Mouse (Mus musculus): ENCODE results near the gene Hoxa10.

Gene Hoxa10

GRCm38 (mm10) chr6:52230516-52231165, 10.0 kb downstream of the Hoxa10 start, which contains the start of gene Hoxa9:
Gene Hoxa9, minus strand, starts transcription at chr6:52231089.
- DNase-seq (ENCODE audit: low spot score in 2 of 2): no peak

DNA sequence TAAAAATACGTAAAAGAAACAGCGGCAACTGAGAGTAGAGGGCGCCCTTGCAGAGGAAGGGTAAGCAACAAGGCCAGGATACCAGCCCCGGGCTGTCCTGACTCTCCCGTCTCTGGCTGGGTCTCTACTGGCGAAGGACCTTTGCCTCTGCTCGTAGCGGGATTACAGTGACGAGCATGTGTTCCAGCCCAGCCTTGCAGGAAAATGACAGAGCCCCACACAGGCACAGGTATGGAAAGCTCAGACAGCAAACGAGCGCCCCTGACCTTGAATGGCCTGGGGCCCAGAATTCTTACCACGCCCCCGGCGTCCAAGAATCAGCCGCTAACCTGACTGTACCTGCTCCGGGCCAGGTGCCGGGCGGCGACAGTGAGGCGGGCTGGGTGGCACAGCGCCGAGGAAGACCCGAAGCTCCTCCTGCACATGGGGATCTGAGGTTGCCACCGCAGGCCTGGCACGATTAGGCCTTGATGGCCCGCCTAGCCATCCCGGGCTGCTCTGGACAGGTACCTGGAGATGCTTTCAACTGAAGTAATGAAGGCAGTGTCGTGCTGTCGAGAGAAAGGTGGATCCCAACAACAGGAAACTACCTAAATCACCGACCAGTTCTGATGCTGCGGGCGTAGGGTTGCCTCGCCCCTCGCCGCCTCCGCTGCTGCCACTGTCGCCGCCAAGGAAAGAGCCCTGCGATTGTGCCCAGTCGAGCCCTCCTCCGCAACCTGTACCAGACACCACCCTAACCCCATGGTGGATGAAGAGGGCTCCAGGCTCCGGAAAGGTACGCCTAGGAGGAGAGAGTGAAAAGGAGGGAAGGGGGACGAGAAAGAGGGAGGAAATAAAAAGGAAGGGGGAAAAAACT, 10.9 kb downstream of the Hoxa10 start:
- DNase-seq (ENCODE audit: low spot score in 2 of 2): peak in 1 of 2 experiments; percentile 76

DNA sequence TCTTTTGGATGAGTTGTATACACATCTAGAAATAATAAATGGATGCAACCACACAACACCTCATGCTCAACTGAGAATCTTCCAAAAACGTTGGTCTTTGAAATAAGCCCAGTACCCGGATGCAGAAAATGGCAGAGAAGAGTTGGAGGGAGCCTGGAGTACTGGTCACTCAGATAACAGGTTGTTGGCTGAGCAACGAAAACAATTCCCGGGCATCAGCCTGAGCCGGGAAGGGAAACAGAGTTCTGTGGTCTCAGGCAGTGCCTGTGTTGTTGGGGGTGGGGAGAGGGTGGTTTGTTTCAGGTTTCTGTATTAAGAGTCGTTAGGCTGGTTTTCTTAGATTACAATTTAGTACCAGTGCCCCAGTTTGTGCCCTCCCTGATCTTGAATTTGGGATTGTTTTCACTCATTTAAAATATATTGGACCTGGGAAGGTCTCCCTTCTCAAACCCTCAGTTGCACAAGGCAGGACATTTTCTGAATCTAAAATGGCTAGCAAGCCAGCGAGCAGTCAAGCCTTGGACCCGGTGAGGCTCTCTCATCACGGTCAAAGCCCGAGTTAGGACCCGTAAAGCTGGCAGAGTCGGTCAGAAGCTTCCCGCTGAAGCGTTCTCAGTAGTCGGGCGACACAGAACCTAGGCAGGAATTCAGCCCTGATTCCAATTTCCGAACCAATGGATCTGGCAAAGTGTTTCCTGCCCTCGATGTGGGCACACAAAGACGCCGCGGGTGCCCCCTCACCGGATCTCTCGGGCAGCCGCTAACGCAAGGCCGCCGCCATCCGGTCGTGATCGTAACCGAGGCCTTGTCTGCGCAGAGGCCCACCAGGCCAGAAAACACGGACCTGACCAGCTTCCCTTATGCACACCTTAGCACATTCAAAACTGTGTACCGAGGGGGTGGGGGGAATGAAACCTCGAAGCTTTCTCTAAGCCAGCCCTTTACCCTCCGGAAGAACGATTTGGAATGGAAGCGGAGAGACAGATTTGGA, 11.9 kb downstream of the Hoxa10 start:
- peak in 1 of 2 experiments; percentile 65 for DNase-seq (ENCODE audit: low spot score in 2 of 2)

GRCm38 (mm10) chr6:52227470-52228222, 13.0 kb downstream of the Hoxa10 start:
- no peak for DNase-seq (ENCODE audit: low spot score in 2 of 2)

DNA sequence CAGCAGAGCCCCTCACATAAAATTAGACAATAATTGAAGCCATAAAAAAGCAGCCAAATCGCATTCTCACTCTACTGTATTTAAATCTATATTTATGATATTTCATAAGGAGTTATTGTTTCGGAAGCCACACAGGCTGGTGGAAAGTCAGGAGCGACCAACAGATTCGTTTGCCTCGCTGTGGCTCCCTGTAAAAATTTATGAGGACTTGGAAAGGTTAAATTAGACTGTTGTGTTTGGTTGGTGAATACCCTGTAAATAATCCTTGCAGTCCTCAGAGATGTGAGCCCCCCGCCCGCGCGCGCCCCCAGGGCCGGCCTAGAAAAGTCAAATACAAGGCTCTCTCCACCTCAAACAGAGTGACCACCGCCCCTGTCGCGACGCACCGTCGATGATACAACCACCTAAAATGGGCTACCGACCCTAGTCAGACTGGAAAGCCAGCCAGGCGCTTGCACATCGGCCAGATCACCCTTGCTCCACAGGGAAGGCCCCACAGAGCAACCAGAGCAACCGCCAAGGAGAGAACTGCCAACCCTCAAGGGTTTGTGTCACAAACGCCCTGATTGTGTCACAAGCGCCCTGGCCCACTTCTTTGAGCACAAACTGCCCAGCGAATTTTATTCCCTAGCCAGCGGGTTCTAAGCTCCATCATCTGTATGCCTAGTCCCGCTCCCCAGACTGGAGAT, 13.9 kb downstream of the Hoxa10 start:
- DNase-seq (ENCODE audit: low spot score in 2 of 2): peak in 1 of 2 experiments; percentile 51

- peak; percentile 84 to 88 for DNase-seq (ENCODE audit: low spot score in 2 of 2)
Observed at GRCm38 (mm10) chr6:52225612-52226568, 14.8 kb downstream of the Hoxa10 start.

DNA sequence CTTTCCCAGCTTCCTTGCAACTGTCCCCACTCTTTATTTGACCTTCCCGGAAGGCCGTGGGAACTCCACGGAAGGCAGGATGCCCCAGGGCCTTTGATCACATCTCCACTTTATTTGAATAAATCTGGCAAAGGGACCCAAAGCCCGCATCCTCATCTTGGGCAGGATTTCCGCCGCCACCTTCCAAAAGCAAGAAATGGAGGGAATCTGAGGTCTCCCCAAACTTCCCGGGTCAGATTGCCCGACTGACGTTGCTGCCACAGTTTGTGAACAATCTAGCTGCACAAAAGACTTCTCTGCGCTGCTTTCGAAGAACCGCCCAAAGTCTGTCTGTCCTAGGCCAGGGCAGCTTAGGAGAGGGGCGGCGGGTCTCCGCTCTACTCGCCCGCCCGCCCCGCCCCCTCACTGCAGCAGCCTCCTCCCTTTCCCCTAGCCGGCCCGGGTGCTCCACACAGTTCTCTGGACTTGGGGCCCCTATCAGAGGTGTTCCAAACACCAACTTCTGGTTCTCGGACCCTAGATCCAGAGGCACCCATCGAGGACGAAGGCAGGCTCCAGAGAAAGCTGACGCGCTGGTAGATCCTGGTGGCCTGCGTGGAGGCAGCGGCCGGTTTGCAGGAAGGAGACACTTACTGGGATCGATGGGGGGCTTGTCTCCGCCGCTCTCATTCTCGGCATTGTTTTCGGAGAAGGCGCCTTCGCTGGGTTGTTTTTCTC, 15.6 kb downstream of the Hoxa10 start:
- no peak for DNase-seq (ENCODE audit: low spot score in 2 of 2)

DNA sequence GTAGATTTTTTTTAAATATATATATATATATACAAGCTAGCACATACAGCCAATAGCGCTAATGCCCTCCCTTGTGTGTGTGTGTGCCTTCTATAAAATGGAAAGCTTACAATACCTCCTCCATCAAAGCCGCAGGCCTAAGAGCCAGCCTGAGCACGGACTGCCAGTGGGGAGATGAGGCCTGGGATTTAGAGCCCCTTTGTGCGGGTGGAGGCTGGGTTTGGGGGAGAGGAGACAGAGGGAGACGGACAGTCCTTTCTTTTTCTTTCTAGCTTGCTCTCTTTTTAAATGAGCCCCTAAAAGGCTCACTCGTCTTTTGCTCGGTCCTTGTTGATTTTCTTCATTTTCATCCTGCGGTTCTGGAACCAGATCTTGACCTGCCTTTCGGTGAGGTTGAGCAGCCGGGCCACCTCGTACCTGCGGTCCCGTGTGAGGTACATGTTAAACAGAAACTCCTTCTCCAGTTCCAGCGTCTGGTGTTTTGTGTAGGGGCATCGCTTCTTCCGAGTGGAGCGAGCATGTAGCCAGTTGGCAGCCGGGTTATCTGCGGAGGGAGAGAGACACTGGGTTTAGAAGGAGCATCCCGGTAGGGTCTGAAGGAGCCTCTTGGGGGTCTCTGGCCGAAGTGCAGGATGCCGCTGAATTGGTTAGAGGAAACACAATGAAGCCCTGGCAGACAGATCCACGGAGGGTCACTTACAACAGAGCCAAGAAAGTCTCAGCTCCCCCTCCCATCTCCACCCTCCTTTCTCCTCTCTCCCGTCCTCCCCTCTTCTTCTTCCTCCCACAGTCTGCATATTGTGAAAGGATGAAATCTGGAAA, 16.5 kb downstream of the Hoxa10 start:
- peak in 1 of 2 experiments; percentile 44 for DNase-seq (ENCODE audit: low spot score in 2 of 2)

- no peak for DNase-seq (ENCODE audit: low spot score in 2 of 2)
Observed at GRCm38 (mm10) chr6:52222729-52223128, 17.9 kb downstream of the Hoxa10 start.

GRCm38 (mm10) chr6:52221993-52222685, 18.5 kb downstream of the Hoxa10 start:
- peak in 1 of 2 experiments; percentile 72 for DNase-seq (ENCODE audit: low spot score in 2 of 2)

DNA sequence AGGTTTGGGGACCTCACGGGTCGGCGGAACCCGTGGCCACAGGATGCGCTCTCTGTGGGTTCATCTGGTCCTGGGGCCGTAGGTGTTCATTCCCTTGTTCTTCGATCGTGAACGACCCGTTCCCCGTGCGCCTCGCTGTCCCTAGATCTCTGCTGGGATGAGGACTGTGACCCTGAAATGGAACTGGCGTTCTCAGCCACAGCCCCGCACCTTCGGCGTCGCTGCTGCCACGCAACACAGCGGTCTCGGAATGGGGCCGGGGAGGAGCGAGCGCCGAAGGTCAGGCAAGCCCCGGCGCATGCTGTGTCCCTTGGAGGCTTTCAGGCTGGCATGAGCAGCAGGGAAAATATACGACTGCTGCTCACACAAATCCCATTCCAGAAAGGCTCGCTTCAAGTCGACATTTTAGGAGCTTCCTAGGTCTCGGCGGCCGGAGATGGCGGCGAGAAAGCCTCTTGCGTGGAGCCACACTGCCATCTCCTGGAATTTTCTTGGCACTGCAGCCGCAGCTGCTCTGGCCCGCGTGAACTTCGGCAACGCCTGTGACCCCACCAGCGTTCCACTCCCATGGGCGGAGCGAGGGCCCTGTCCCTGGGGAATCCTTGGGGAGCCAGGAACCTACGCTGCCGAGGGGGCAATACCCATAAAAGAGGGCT, 19.2 kb downstream of the Hoxa10 start, which contains the start of gene Hoxa7:
Gene Hoxa7, minus strand, starts transcription at position 518 of the 656 bp plus-strand sequence.
- peak; percentile 92 to 93 for DNase-seq (ENCODE audit: low spot score in 2 of 2)

DNA sequence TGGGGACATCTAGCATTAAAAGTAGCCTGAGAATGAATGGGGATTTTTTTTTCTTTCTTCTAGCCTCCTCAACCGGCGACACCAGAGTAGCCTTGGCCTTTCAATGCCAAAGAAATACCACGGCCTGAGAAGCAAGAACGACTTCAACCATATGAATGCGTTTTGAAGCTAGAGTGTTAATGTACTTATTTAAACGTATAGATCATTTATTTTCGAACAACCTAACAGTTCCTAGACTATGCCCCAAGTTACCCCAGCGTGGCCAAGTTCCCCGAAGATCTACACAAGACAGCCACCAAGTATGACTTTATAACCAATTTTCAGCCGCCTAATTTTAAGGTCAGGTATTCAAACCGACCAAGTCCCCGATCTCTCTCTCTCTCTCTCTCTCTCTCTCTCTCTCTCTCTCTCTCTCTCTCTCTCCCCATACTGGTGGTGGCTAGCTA, 19.8 kb downstream of the Hoxa10 start:
- DNase-seq (ENCODE audit: low spot score in 2 of 2): no peak

- DNase-seq (ENCODE audit: low spot score in 2 of 2): peak in 1 of 2 experiments; percentile 54
Observed at GRCm38 (mm10) chr6:52220003-52220864, 20.4 kb downstream of the Hoxa10 start.

- no peak for DNase-seq (ENCODE audit: low spot score in 2 of 2)
Observed at GRCm38 (mm10) chr6:52219234-52219942, 21.3 kb downstream of the Hoxa10 start.
